Mouse (Mus musculus) heart, adult 11 months (tissue): Measurements from ENCODE around the gene Vegfb.
A peak's percentile ranks its signal among the peaks of the same experiment; 100 is the strongest.

Source experiments
- DNase-seq: peaks from one replicate; pipeline ENCODE4 v3.0.0; 2022

The Vegfb gene

DNA sequence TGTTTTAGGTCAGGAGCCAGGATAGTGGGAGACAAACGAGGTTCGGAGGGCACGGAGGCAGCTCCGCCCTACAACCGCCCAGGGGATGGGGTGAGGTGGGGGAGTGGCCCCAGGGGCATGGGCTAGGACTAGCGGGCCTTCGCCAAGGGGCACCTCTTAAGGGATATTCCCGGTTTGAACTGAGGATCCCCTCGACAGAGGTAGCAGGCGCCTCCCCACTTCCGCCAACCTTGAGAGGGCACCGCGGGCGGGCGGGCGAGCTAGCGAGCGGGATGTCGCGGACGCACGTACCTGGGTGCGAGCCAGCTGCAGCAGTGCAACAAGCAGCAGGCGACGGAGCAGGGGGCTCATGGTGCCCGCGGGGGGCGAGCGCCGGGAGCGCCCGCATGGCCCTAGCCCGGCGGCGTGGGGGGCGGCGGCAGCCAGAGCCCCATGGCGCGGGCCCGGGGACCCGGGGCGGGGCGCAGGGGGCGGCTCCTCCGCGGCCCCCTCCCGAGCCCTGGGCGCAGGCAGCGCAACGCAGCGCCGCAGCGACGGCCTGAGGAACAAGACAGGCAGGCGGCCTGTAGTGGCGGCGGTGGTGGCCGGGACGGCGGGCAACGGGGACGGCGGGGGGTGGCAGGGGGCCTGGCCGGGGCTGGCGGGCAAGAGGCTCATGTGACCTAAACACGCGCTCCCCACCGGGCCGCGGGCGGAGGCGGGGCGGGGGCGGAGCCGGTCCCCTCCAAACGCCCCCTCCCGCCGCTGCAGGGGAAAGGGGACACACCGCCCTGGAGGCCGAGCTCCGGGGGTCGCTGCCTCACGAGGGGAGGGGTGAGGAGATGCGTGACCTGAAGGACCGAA, at the start of gene Vegfb:
TSS of gene Vegfb (minus strand) at position 591 of the 843 bp plus-strand sequence.
- peak; percentile 98 for DNase-seq

DNA sequence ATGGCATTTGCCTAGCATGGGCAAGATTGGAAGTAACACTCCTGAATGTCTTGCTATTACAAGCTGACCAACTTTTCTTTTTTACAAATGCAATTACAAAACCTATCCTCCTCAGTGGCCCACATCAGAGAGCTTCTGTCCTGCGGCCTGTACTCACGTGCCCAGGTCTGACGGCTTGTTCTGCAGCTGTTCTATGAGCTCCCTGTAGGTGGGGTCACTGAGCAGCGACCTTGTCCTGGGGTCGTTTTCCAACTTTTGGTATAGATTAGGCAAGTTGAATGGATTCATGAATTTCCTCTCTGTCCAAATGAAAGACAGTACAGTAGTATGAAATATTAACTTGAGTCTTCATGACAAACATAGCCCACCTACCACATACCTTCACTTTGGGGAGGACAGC, 46.6 kb upstream of the Vegfb start:
- no peak for DNase-seq

DNA sequence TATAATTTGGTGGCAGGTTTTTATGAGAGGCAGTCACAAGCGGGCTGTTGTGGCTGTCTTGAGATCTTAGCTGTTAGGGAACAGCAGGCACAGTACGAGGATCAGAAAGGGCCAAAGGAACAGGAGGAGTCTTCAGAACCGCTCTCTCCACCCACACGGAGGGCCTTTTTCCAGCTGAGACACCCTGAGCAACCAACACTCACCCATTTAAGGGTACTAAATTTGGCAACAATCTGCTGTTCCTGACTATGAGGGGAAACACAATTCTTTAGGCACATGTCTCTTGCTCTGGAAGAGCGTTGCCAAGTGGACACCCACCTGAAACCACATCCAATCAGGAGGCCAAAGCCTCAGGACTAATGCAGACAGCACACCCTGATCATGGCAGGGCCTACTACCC, 42.1 kb upstream of the Vegfb start:
- peak; percentile 77 for DNase-seq

DNA sequence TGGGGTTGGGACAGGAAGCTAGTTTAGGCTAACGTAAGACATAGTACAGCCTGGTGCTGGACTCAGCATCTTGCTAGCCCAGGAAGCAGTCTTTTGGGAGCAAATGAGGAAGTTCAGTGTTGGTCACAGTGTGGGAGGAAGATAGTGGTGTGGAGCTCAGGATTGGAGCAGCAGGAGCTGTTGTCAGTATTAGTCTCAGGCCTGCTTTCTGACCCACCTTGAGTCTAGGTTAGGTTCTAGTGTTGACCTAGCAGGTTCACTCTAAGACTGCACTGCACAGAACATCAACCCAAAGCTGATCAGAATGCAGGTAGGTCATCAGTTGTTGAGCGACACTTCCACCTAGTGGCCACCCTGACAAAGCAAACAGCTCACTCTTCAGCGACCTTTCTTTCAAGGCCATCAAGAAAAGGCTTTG, 32.8 kb upstream of the Vegfb start:
- peak; percentile 96 for DNase-seq

DNA sequence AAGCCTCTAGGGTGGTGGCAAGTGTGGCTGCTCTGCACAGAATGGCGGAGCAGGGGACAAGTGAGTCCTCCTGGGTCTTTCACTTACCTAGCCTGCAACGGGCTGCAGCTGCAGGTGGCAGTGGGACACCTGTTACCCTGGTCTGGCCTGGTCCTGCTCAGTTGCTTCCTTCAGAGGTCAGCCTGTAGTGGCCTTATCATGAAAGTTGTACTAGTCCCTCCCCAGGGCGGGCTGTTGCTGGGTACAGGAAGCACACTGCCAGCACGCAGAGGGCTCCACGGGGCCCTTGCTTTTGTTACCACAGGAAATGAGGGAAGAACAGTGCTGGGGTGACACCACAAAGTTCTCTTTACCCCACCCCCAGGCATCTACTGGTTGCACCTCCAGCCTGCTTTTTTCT, 31.7 kb upstream of the Vegfb start, which contains the start of gene Fermt3:
TSS of gene Fermt3 (minus strand) at position 279 of the 400 bp plus-strand sequence.
- DNase-seq = peak; percentile 98

DNA sequence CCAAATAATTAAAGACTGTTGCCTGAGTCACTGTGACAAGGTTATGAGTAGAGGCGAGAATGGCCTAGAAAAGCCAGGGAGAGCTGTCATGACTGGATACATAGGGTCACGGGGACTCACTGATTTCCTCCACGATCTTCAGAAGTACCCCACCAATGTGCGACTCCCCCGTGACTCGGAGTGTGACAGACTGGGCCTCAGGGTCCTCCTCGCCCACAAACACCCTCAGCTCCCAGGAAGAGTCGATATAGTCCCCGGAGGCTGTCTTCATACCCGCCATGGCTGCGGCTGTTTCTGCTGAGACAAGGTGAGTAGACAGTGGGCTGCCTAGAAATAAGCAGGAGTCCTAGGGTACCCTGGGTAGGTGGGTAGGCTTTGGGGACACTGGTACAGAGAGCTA, 31.1 kb upstream of the Vegfb start:
- peak; percentile 90 for DNase-seq

DNA sequence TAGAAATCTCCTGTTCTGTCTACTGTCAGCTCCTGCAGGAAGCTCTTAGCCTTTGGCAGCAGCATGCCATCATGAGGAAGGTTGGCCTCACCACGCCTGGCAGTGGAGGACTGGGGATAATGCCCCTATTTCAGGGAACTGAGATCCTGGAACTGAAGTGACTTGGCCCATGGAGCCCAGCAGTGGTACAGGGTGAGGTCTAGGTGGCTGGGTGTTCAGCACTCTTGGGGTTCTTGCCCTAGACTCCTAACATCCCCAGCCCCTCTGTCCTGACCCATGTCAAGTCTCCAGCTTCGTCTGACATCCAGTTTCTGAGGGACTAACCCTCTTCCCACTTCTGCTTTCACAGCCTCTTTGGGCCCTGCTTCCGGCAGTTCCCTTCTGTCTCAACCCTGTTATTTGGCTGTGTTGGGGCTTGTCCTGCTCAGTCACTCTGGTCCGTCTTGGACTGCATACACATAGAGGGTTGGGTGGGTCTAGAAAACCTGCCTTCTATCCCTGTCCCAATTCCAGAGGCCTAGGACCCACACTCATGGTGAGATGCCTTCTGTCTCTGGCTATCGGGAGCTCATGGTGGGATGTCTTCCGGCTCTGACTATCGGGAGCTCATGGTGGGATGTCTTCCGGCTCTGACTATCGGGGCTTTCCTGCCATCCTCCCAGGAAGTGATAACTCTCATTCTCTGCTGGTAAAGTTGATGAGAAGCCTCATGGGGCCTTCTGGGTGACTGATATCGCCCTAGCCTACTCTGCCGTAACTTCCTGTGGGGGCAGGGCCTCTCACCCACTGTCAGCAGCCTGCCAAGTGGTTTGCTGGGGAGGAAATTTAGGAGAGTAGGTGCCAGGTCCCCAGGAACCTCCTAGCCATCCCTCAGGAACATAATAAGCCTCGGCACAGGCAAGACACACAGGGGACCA, 30.3 kb upstream of the Vegfb start:
- peak; percentile 93 for DNase-seq

DNA sequence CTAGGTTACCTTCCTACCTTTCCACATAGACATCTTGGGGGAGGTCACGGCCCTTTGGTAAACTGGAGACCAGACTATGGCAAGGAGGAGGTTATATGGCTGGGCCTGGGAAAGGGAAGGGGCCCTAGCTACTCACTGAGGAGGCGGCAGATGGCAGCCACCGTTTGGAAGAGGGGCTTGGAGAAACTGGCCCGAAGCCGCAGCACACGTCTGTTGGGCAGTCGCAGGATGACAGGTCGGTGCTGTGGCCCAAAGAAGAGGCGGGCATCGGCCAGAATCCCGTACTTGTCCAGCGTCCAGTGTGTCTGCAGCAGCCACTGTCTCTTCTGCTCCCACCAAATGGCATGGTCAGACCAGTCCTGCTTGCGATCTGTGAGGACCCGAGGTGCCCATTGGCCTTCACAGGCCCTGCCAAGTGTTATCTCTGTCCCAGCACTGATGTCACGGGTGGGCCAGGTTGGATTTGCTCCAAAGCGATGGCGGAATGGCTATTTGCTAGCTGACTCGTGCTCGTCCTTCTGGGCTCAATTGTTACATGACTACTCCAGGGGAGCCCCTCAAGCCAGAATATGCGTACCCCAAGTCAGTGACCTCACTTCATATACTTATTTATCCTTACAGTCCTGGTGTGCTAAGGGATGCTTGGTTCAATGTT, 27.2 kb upstream of the Vegfb start:
- peak; percentile 84 for DNase-seq

DNA sequence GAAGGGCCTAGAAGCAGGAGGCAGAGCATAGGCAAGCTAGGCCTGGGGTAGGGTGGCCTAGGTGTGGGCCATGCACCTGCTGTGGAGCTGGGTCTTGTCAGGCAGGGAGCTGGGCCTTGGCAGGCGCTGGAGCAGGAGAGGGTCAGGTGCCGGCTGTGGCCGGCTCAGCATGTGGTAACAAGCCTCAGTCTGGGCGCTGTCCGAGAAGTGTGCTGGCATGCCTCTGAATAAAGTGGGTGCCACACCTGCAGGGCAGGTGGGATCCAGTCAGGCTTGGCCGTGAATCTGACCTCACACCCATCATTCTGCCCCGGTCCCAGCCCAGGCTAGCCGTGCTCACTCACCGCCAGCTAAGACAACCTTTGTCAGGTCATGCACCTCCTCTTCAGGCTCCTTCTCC, 26.5 kb upstream of the Vegfb start:
- DNase-seq = peak; percentile 80

DNA sequence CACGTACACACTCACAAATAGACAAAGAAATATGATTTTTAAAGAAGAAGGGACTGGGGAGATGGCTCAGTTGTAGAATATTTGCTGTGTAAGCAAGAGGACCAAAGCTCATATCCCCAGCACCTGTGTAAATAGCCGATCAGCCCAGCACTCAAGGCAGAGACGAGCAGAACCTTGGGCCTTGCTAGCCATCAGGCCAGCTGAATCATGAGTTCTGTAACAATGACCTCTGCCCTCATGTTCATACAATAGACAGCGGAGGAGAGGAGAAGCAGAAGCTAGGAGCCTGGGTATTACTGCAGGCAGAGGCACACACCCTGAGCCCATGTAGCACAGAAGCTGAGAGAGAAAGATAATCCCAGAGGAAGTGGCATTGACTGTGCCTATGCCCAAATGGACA, 25.0 kb upstream of the Vegfb start:
- DNase-seq = peak; percentile 81

DNA sequence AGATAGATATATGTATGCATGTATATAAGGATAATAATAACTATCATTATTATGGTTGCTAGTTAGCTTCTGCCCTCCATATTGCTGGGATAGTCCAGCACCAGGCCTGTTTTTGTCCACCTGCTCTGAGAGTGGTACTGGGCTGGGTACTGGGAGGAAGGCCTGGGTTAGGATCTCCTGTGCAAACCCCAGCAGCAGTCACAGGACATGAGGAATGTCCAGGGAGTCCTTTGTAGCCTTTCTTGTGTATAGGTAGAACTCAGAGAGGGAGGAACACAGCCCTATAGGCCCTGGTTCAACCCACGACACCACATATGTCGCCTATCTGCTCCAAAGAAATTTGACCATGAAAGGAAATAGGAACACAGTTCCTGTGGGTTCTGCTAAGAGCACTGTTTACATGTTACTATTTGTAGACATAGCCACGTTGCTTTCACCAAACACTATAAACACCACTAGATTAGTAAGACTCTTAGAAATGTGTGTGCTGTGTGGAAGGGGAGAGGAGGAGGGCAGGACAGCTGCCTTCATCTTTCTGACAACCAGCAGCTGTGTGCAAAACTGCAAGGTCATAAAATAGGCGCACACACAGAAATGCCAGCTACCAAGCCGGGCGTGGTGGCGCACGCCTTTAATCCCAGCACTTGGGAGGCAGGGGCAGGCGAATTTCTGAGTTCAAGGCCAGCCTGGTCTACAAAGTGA, 19.6 kb upstream of the Vegfb start:
- peak; percentile 79 for DNase-seq

DNA sequence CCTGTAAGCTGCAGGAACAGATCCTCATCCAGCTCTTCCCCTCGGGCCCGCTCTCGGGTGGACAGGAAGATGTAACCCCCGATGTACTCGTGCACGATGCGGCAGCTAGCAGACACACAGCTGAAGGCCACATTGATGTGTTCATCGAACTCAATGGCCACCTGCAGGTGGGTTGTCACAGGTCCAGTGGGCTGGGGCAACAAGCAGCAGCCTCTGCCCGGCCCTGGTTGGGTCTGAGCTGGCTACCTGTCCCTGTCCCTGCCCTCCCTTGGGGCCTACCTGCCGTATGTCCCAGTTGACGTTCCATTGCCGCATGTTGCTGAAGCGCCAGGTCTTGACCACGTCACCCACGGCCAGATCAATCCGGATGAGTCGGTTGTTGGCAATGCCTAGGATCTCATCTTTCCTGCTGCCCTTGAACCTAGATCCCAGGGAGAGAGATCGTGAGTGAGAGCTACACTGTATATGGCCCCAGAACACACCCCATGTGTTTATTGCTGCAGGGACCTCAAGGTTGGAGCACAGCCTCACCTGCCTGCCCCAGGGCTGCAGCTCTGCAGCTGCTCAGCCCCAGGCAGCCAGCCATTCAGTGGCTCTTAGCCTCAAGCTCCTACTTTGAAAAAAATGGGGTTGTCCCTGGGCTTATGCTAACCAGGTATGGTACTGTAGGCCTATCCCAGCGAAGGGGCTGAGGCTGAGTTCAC, 12.1 kb upstream of the Vegfb start:
- DNase-seq = peak; percentile 88

DNA sequence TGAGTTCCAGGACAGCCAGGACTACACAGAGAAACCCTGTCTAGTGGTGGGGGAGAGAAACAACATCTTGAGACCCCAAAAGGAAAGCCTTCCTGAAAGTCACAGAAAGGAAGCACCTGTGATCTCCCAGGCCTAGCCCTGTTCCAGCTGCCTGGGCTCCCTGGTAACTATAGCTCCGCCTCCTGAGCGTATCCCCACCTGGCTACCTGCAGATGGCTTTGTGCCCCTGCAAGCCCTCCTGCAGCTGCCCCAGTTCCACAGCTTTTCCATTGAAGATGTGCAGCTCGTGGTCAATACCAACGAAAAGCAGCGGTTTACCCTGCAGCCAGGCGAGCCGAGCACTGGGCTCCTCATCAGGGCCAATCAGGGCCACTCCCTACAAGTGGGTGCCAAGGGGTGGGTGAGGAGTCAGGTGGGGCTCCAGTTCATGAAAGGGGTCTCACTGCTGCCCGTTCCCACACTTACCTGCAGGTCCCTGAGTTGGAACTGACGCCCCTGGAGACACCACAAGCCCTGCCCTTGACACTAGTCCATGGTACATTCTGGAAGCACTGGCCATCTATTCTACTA, 10.4 kb upstream of the Vegfb start:
- peak; percentile 94 for DNase-seq

DNA sequence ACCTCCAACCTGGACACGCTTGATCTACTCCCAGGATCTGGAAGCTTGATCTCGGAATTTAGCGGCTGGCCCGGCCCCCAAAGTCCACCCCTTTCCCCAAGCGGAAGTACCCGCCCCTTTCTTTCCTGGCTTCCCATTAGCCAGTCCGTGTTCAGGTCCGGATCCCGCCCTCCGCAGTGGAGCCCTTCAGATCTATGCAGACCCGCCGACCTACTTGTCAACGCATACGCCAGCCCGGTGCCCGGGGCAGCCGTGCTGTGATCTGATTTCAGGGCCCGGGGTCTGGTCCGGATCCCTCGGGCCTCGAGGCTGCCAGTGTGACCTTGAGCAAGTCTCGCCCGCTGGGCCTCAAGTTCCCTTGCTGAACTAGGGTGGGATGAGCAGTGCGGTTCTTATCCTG, 8.6 kb upstream of the Vegfb start, which contains the start of the genes Nudt22 and Trpt1:
TSS of gene Nudt22 (minus strand) at position 112 of the 400 bp plus-strand sequence.
TSS of gene Trpt1 (plus strand) at position 126 of the 400 bp plus-strand sequence.
- peak; percentile 99 for DNase-seq

DNA sequence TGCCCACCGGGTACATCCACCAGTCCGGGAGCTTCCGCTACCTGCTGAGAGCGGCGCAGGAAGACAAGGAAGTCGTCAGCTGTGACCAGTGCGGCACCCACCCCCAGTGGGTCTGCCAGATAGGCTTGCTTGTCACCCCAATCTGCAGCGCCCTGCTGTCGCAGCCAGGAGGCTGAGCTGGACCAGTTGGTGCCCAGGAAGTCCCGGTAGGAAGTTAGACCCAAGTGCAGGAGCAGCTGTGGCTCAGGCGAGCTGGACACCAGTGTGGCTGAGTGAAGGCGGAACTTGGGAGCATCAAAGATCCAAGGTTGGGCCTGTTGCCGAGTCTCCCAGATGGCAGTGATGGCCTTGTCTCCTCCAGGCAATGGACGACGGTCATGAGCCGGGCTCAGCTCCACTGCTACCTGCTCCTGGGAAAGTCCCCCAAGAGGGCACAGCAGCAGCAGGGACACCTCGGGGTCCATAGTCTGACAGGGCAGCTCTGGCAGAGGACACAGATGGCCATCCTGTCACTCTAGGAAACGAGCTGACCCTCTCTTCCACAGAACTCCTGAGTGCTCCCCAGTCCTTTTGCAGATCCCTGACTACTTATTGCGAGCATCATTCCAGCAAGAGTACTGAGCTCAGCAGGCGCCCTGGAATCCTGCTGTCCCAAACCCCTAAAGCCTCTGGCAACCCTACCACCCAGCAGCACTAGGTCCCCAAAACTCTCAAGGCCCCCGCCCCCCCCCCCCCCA, 8.0 kb upstream of the Vegfb start:
- peak; percentile 94 for DNase-seq

DNA sequence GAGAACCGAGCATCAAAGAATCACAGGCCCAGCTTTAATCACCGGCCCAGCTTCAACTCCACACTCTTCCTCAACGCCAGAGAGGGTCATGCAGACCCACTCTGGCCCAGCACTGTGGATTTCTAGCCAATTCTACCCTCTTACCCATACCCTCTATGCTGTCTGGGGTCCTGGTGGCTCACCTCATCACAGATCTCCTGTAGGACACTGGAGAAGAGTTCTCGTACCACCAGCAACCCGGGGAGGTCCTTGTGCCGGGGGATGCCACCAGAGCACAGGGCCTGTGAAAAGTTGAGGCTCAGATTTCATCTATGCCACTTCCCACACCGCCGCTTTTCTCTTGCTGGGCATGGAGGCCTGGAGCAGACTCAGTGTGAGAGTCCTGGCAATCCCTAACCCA, 7.0 kb upstream of the Vegfb start:
- DNase-seq = peak; percentile 90

DNA sequence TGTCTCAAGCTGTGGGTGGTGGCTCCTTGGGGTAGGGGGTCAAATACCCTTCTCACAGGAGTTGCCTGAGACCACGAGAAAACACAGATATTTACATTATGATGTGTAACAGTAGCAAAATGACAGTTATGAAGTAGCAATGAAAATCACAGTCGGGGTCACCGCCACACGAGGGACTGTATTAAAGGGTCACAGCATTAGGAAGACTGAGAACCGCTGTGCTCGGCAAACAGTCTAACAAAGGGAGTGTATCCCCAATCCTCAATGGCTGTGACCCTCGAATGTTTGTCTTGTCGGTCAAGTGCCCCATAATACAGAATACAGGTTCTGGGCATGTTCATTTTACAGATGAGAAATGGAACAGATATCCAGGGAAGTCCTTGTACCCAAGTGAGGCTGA, 6.6 kb upstream of the Vegfb start:
- peak; percentile 92 for DNase-seq

DNA sequence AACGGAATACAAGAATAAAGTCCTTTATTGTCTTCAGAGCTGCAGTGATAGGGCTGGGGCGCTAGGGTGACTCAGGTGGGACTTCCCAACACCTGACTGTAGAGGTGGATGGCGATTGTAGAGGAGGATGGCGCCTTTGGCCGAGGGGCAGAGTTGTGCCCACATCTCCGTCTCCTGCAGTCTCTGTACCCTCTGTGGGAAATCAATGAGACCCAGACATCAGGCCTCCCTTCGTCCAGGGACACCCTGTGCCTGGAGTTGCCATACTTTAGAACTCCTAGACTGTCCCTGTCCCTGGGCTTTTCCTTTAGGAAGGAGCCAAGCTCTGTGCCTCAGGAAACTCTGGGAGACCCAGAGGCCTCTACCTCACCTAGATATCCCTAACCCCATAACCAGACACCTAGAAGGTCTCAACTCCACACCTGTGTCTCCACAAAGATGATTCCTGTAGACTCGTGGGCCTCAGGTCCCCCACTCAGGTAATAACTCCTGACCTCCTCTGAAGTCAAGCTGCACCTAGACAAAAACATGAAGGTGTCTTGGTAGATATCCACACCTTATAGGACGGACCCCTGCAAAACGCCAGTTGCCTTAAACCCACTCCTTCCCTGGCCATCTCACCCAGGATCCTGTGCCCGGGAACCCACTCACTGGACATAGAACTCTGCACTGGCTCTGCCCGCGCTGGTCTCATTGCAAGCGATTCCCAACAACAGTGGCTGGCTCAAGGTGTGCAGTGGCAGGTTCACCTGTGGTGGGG, 5.7 kb upstream of the Vegfb start:
- DNase-seq = peak; percentile 95

DNA sequence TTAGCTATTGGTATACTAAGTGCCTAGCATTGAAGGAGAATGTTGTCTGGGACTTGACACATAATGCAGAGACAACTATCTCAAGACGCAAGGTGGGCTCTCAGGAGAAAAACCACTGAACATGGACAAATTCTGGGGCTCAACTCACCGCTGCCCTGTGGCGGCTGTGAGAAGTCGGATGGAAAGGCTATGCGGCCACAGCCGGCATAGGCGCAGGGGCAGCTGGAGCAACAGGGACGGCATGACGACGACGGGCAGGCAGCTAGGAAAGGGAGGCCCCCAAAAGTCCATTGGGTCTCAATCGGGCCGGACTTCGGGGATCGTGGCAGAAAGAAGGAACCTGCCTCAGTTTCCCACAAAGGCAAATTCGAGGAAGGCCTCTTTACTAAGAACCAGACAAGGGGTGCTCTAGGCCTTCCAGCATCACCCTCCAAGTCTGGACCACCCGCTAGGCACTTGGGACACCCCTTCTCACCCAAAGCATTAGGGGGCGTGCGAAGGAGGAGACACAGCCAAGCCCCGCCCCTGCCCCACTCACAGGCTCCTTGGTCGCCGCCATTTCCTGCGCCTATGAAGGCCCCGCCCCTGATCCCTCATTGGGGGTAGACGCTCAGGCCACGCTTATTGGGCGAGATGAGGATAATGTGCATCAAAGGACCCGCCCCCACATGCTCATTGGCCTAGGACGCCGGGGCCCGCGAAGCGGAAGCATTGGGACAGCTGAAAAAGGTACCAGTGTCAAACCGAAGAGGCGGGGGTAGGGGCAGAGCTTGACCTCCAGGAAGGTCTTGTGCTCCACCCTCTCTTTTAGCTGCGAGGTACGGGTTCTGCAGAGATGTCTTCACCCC, 4.8 kb upstream of the Vegfb start, which contains the start of gene Dnajc4:
TSS of gene Dnajc4 (minus strand) at position 562 of the 848 bp plus-strand sequence.
- DNase-seq = peak; percentile 100
